Mouse (Mus musculus) spleen, postnatal 10 days (tissue): ENCODE results near the gene Laptm5.

Source experiments
- DNase-seq, 2 experiments: peaks; one replicate each; pipeline ENCODE4 v3.0.0; 2021 to 2022; ENCODE audit warnings: low spot score in 2 of 2

The Laptm5 gene

GRCm38 (mm10) chr4:130913077-130913476 is at the start of gene Laptm5:
Gene Laptm5, plus strand, starts transcription at chr4:130913125.
- peak; percentile 49 to 77 for DNase-seq

GRCm38 (mm10) chr4:130865460-130865859 is 47.5 kb upstream of the Laptm5 start:
- no peak for DNase-seq

- DNase-seq = no peak
Observed at GRCm38 (mm10) chr4:130865901-130866371, 47.0 kb upstream of the Laptm5 start.

- DNase-seq = no peak
Observed at GRCm38 (mm10) chr4:130867940-130868339, 45.0 kb upstream of the Laptm5 start.

- no peak for DNase-seq
Observed at GRCm38 (mm10) chr4:130868803-130869202, 44.1 kb upstream of the Laptm5 start.

- DNase-seq = no peak
Observed at GRCm38 (mm10) chr4:130872414-130872813, 40.5 kb upstream of the Laptm5 start.

GRCm38 (mm10) chr4:130873440-130873839 is 39.5 kb upstream of the Laptm5 start:
- DNase-seq = peak in 1 of 2 experiments; percentile 49

- DNase-seq = peak in 1 of 2 experiments; percentile 34
Observed at GRCm38 (mm10) chr4:130874601-130875000, 38.3 kb upstream of the Laptm5 start.

GRCm38 (mm10) chr4:130876016-130876726 is 36.8 kb upstream of the Laptm5 start:
- DNase-seq = no peak

- peak; percentile 62 to 86 for DNase-seq
Observed at GRCm38 (mm10) chr4:130878273-130879047, 34.5 kb upstream of the Laptm5 start.

- DNase-seq = no peak
Observed at GRCm38 (mm10) chr4:130879048-130879384, 33.9 kb upstream of the Laptm5 start.

- no peak for DNase-seq
Observed at GRCm38 (mm10) chr4:130881336-130881735, 31.6 kb upstream of the Laptm5 start.

GRCm38 (mm10) chr4:130882762-130883161 is 30.2 kb upstream of the Laptm5 start:
- no peak for DNase-seq

GRCm38 (mm10) chr4:130883820-130884533 is 28.9 kb upstream of the Laptm5 start:
- no peak for DNase-seq

GRCm38 (mm10) chr4:130887148-130887745 is 25.7 kb upstream of the Laptm5 start:
- no peak for DNase-seq

GRCm38 (mm10) chr4:130889777-130890510 is 23.0 kb upstream of the Laptm5 start:
- DNase-seq = no peak

GRCm38 (mm10) chr4:130890511-130890840 is 22.4 kb upstream of the Laptm5 start:
- no peak for DNase-seq

- peak; percentile 56 to 76 for DNase-seq
Observed at GRCm38 (mm10) chr4:130892001-130892587, 20.8 kb upstream of the Laptm5 start.

GRCm38 (mm10) chr4:130893688-130894087 is 19.2 kb upstream of the Laptm5 start:
- no peak for DNase-seq

GRCm38 (mm10) chr4:130895701-130896100 is 17.2 kb upstream of the Laptm5 start:
- no peak for DNase-seq

- DNase-seq = peak; percentile 49 to 80
Observed at GRCm38 (mm10) chr4:130896372-130896771, 16.6 kb upstream of the Laptm5 start.
